Mouse (Mus musculus) ES-Bruce4 (cell line): ENCODE measurements around the gene Dlgap1. TPM values are rescaled to one million over a fixed set of nuclear protein-coding genes. Genes with fewer than 3 reads are reported as not detected.

Experiments
- H3K27ac ChIP-seq: 2 replicates; pipeline ENCODE4 v1.5.1; 2012; ENCODE audit warnings: low read length, inconsistent platforms; ENCODE audit not compliant: insufficient read depth
- H3K27me3 ChIP-seq: 2 replicates; pipeline ENCODE4 v1.6.1; 2012; ENCODE audit warnings: mild to moderate bottlenecking, low read length, inconsistent platforms; ENCODE audit not compliant: control insufficient read depth, poor library complexity, insufficient read depth, severe bottlenecking
- H3K36me3 ChIP-seq: 2 replicates; pipeline ENCODE4 v1.6.1; 2012; ENCODE audit warnings: inconsistent platforms, mild to moderate bottlenecking, low read length, moderate library complexity; ENCODE audit not compliant: control insufficient read depth, poor library complexity, insufficient read depth, severe bottlenecking
- H3K4me1 ChIP-seq: one replicate; pipeline ENCODE4 v1.8.1; 2011; ENCODE audit warnings: low read length; ENCODE audit not compliant: control insufficient read depth, insufficient read depth
- H3K4me3 ChIP-seq: 2 replicates; pipeline ENCODE4 v1.5.1; 2011; ENCODE audit warnings: low read depth, mild to moderate bottlenecking, low read length
- H3K9ac ChIP-seq: 2 replicates; pipeline ENCODE4 v1.6.1; 2012; ENCODE audit warnings: low read depth, mild to moderate bottlenecking, inconsistent platforms; ENCODE audit not compliant: poor library complexity, severe bottlenecking
- H3K9me3 ChIP-seq: replicated peaks from 2 replicates; pipeline ENCODE4 v1.6.1; 2012; ENCODE audit warnings: mild to moderate bottlenecking, low read length, inconsistent platforms; ENCODE audit not compliant: control insufficient read depth, poor library complexity, insufficient read depth, severe bottlenecking
- CTCF ChIP-seq: IDR thresholded peaks from one replicate; pipeline ENCODE4 v1.8.1; 2011; ENCODE audit warnings: low read depth, low read length
- EP300 ChIP-seq: IDR thresholded peaks from 2 replicates; pipeline ENCODE4 v1.6.1; 2011; ENCODE audit warnings: low read depth, low read length; ENCODE audit not compliant: insufficient read depth
- POLR2A ChIP-seq: IDR thresholded peaks from one replicate; pipeline ENCODE4 v1.8.1; 2011; ENCODE audit warnings: low read length; ENCODE audit not compliant: insufficient read depth
- polyA plus RNA-seq: library from polyadenylated mRNA; stranded (reverse); fragments of >200 nt; gene quantifications from 2 replicates; pipeline ENCODE4 v1.2.4, GENCODE M21; 2011; ENCODE audit warnings: low read depth; ENCODE audit not compliant: missing spikeins, insufficient read depth, insufficient read length

Gene Dlgap1
- polyA plus RNA-seq, 1 experiment = 1.2 TPM

DNA sequence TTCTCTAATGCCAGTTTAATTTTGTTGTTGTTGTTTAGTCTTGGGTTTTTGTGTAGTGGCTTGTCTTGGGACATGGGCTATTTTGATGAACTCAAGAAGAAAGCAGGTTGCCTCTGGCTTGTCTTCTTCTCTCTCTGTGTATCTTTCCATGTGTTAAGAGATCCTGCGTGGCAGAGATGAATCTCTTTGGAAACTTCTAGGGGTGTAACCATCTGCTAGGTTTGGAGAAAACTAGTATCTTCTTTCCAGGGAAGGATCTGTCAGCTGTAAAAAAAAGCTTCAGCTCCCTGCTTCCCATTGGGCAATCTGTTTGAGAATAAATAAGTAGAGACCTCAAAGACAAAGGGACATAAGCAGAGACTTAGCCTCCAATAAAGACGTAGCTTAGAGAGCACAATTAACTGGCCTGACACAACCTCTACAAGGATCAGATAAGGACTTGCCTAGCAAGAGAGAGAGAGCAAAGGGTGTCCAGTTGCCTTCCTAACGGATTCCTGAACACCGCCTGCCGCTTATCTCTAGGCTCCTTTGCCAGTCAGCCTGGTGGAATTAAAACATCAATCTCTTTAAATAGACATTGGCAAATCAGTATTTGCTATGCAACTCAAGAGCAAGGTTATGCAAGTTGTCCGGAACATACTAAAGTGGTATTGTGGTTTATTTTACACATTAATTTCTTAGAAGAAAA lies 13.5 kb downstream of the Dlgap1 start:
- Histone ChIP-seq H3K9ac (no peak overlapping the region), H3K4me3 (no peak overlapping the region), H3K27ac (no peak overlapping the region), H3K4me1 (no peaks in the 10 kb centered on the region), H3K9me3 (no peaks in the 10 kb centered on the region), H3K36me3 (no peaks in the 10 kb centered on the region), H3K27me3 (no peaks in the 10 kb centered on the region)
- no peak for TF ChIP-seq EP300
- TF ChIP-seq CTCF = no peak
- TF ChIP-seq POLR2A = no peak

GRCm38 (mm10) chr17:69996406-69996805 lies 27.5 kb downstream of the Dlgap1 start:
- Histone ChIP-seq H3K9me3 (no peaks in the 10 kb centered on the region), H3K27ac (no peak overlapping the region), H3K4me1 (no peaks in the 10 kb centered on the region), H3K4me3 (no peak overlapping the region), H3K27me3 (no peaks in the 10 kb centered on the region), H3K36me3 (no peaks in the 10 kb centered on the region), H3K9ac (no peak overlapping the region)
- TF ChIP-seq CTCF (no peak), POLR2A (no peak), EP300 (no peak)

GRCm38 (mm10) chr17:70002026-70002425 lies 33.2 kb downstream of the Dlgap1 start:
- H3K9ac ChIP-seq = no peak overlapping the region

GRCm38 (mm10) chr17:70004628-70005027 lies 35.8 kb downstream of the Dlgap1 start:
- Histone ChIP-seq H3K9ac (no peak overlapping the region), H3K27ac (no peak overlapping the region), H3K27me3 (no peaks in the 10 kb centered on the region), H3K9me3 (no peaks in the 10 kb centered on the region), H3K36me3 (no peaks in the 10 kb centered on the region), H3K4me1 (no peaks in the 10 kb centered on the region), H3K4me3 (no peak overlapping the region)
- no peak for TF ChIP-seq CTCF
- TF ChIP-seq POLR2A = no peak
- no peak for TF ChIP-seq EP300

More at GRCm38 (mm10) chr17:70002026-70002425, 33.2 kb downstream of the Dlgap1 start:
- Histone ChIP-seq H3K4me1 (no peaks in the 10 kb centered on the region), H3K9me3 (no peaks in the 10 kb centered on the region), H3K4me3 (no peak overlapping the region), H3K27me3 (no peaks in the 10 kb centered on the region), H3K27ac (no peak overlapping the region), H3K36me3 (no peaks in the 10 kb centered on the region)
- TF ChIP-seq POLR2A (no peak), CTCF (no peak), EP300 (no peak)

GRCm38 (mm10) chr17:70007607-70008006 lies 38.7 kb downstream of the Dlgap1 start:
- Histone ChIP-seq H3K27me3 (no peaks in the 10 kb centered on the region), H3K4me3 (no peak overlapping the region), H3K36me3 (no peaks in the 10 kb centered on the region), H3K4me1 (no peaks in the 10 kb centered on the region), H3K9ac (no peak overlapping the region), H3K9me3 (no peaks in the 10 kb centered on the region), H3K27ac (no peak overlapping the region)
- TF ChIP-seq EP300 = no peak
- TF ChIP-seq POLR2A = no peak
- TF ChIP-seq CTCF = no peak

DNA sequence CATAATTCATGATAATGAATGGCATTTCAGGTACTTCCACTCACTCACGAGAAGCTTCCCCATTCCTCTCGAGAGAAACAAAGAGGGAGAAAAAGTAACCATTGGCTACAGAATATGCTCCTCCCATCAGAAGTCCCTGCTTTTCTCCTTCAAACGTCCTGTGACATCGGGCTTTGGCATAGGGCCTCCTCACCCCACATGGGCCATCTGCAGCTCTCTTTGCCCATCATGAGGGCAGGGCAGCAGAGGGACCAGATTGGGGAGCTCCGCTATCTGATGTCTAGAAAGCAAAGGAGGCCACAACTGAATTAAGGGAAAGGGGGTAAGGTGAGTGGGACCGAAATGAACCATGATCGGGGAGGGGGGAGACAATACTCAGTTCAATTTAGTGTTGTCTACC lies 47.6 kb downstream of the Dlgap1 start:
- Histone ChIP-seq H3K9me3 (no peaks in the 10 kb centered on the region), H3K27me3 (no peaks in the 10 kb centered on the region), H3K4me3 (no peak overlapping the region), H3K9ac (no peak overlapping the region), H3K4me1 (no peaks in the 10 kb centered on the region), H3K36me3 (no peaks in the 10 kb centered on the region), H3K27ac (no peak overlapping the region)
- TF ChIP-seq CTCF (no peak), EP300 (no peak), POLR2A (no peak)
